24 mouse cellular contexts compared by ENCODE assay signal in the genomic region with DNA sequence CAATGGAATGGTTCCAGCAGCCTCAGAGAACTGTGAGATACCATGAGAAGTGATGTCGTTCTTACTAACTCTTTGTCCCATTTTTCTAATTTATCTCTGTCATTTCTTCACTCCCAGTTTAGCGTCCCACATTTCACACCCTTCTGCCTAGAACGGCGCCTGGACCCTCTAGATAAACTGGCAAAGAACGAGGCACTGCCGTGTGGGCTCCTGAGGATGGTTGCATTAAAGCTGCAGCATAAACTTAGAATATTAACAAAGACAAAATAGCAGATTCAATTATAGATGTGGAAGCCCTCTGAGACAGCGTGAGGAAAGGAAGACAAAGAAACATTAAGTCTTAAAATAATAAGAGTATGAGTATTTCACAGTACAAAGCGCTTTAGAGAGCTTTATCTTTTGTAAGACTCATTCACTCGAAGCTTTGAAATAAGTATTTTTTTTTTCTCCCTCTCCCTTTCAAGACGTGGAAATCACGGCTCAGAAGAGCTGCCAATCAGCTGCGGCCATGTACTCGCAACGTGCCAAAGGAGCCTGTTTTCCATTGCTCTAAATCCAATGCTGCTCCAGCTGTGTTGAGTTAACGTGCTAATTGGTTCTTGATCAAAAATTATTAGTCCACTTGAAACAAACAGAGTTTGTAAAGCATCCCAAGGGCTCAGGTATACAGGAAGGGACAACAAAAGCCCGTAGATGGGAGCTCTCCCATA. TPM values are rescaled to one million over a fixed set of nuclear protein-coding genes. Genes with fewer than 3 reads are reported as not detected.
A peak's percentile ranks its signal among the peaks of the same experiment; 100 is the strongest.
DNase-seq lines count a peak whose midpoint lies in the region; ATAC-seq and TF ChIP-seq lines count a peak whose summit lies in the region.
"Had no signal": no experiment of that assay in that cellular context is flagged by ENCODE, and none has a peak within 500 bp of the region (broad histone marks: within the 10 kb centered on the region; RNA-seq: fewer than 3 reads in every experiment).

No protein-coding gene starts in this region.

- no peaks in the 10 kb centered on the region for H3K9me3 ChIP-seq in hindbrain, embryonic 14.5 days (ENCODE audit: control insufficient read depth, low read length)
- no peaks in the 10 kb centered on the region for H3K9me3 ChIP-seq in hindbrain, embryonic 10.5 days
- no peaks in the 10 kb centered on the region for H3K9me3 ChIP-seq in lung, embryonic 14.5 days (ENCODE audit: low read depth, low read length)
- no peaks in the 10 kb centered on the region for H3K9me3 ChIP-seq in forebrain, embryonic 16.5 days (ENCODE audit: control insufficient read depth, low read length)
- H3K9me3 ChIP-seq: heart, embryonic 15.5 days; kidney, embryonic 15.5 days; liver, embryonic 13.5 days; megakaryocyte, embryonic 14.5 days; neural tube, embryonic 12.5 days had no signal

- TF ChIP-seq CTCF in lung, embryonic 14.5 days (IDR thresholded peaks at IDR 0.05; ENCODE audit: low read depth), result no peak

- H3K4me3 ChIP-seq in hindbrain, embryonic 14.5 days (replicated peaks; ENCODE audit: low read length), result no peak overlapping the region
- no peak overlapping the region for H3K4me3 ChIP-seq in hindbrain, embryonic 10.5 days
- no peak overlapping the region for H3K4me3 ChIP-seq in lung, embryonic 14.5 days (ENCODE audit: low read depth, low read length)
- 0 out of 2 replicates have a peak overlapping the region, but pooled peaks have one; percentile 1 for H3K4me3 ChIP-seq in forebrain, embryonic 16.5 days (replicated peaks; ENCODE audit: low read length)
- H3K4me3 ChIP-seq: gastrocnemius, adult 2 months; heart, embryonic 15.5 days; kidney, embryonic 15.5 days; left cerebral cortex, adult 2 months; liver, embryonic 13.5 days; megakaryocyte, embryonic 14.5 days; neural tube, embryonic 12.5 days had no signal

- H3K27ac ChIP-seq in hindbrain, embryonic 14.5 days, result 0 out of 2 replicates have a peak overlapping the region, but pooled peaks have one; percentile 26
- no peak overlapping the region for H3K27ac ChIP-seq in hindbrain, embryonic 10.5 days
- no peak overlapping the region for H3K27ac ChIP-seq in lung, embryonic 14.5 days (ENCODE audit: low read depth)
- H3K27ac ChIP-seq in forebrain, embryonic 16.5 days (ENCODE audit: low read length), result no peak overlapping the region
- H3K27ac ChIP-seq: gastrocnemius, adult 2 months; heart, embryonic 15.5 days; kidney, embryonic 15.5 days; left cerebral cortex, adult 2 months; liver, embryonic 13.5 days; neural tube, embryonic 12.5 days had no signal

- no peak for DNase-seq in hindbrain, embryonic 14.5 days (ENCODE audit: low spot score)
- no peak for DNase-seq in hindbrain, embryonic 10.5 days (ENCODE audit: low spot score)
- peak; percentile 46 for DNase-seq in lung, embryonic 14.5 days
- no peak for DNase-seq in lung, postnatal 10 days
- DNase-seq in adrenal gland, adult 8-10 months, result no peak
- DNase-seq: adrenal gland, postnatal 36 days; cerebellum, adult 11-12 months; cerebellum, postnatal 10 days; gastrocnemius, adult 2 months; heart, postnatal 4 days; kidney, postnatal 36 days; liver, embryonic 13.5 days; lung, adult 2 months; lung, postnatal 36 days; right cerebral cortex, postnatal 14 days; spleen, adult 18-20 months had no signal

- ATAC-seq in hindbrain, embryonic 14.5 days (ENCODE audit: low FRiP score), result no peak; the same call in 1 of the 2 replicates
- no peak for ATAC-seq in lung, embryonic 14.5 days (ENCODE audit: insufficient read depth)
- peak; percentile 83 for ATAC-seq in forebrain, embryonic 16.5 days
- ATAC-seq in erythroblast, adult 5-6 weeks (replicated peaks; ENCODE audit: low FRiP score, poor library complexity, severe bottlenecking), result no peak
- ATAC-seq: intestine, embryonic 16.5 days had no signal

- no peak overlapping the region for H3K9ac ChIP-seq in hindbrain, embryonic 14.5 days
- H3K9ac ChIP-seq in lung, embryonic 14.5 days, result no peak overlapping the region
- H3K9ac ChIP-seq in forebrain, embryonic 16.5 days (replicated peaks; ENCODE audit: low read depth, low read length), result no peak overlapping the region
- H3K9ac ChIP-seq: heart, embryonic 15.5 days; kidney, embryonic 15.5 days; liver, embryonic 13.5 days; neural tube, embryonic 12.5 days had no signal

- H3K4me1 ChIP-seq in hindbrain, embryonic 14.5 days (replicated peaks; ENCODE audit: control insufficient read depth, insufficient read depth, low read length), result no peaks in the 10 kb centered on the region
- H3K4me1 ChIP-seq in hindbrain, embryonic 10.5 days (replicated peaks), result 0 out of 2 replicates have a peak, but pooled peaks cover 8% of the 10 kb centered on the region
- no peaks in the 10 kb centered on the region for H3K4me1 ChIP-seq in lung, embryonic 14.5 days (ENCODE audit: insufficient read depth)
- H3K4me1 ChIP-seq in forebrain, embryonic 16.5 days (replicated peaks; ENCODE audit: control insufficient read depth, insufficient read depth, low read length), result peaks cover 6% of the 10 kb centered on the region; the same call in 1 of the 2 replicates
- H3K4me1 ChIP-seq: heart, embryonic 15.5 days; kidney, embryonic 15.5 days; liver, embryonic 13.5 days; megakaryocyte, embryonic 14.5 days had no signal

- no peak overlapping the region for H3K4me2 ChIP-seq in hindbrain, embryonic 14.5 days (replicated peaks)
- no peak overlapping the region for H3K4me2 ChIP-seq in lung, embryonic 14.5 days
- peak overlapping the region; percentile 39 for H3K4me2 ChIP-seq in forebrain, embryonic 16.5 days (ENCODE audit: low read length)
- H3K4me2 ChIP-seq: heart, embryonic 15.5 days; kidney, embryonic 15.5 days; liver, embryonic 13.5 days; neural tube, embryonic 12.5 days had no signal

- H3K36me3 ChIP-seq in hindbrain, embryonic 14.5 days (replicated peaks; ENCODE audit: control insufficient read depth, insufficient read depth), result no peaks in the 10 kb centered on the region
- no peaks in the 10 kb centered on the region for H3K36me3 ChIP-seq in hindbrain, embryonic 10.5 days
- no peaks in the 10 kb centered on the region for H3K36me3 ChIP-seq in lung, embryonic 14.5 days (ENCODE audit: insufficient read depth)
- H3K36me3 ChIP-seq in forebrain, embryonic 16.5 days (ENCODE audit: control insufficient read depth, insufficient read depth), result no peaks in the 10 kb centered on the region
- H3K36me3 ChIP-seq: heart, embryonic 15.5 days; kidney, embryonic 15.5 days; liver, embryonic 13.5 days; neural tube, embryonic 12.5 days had no signal

- 53% methylated on average over 16 of the region's 16 CpGs for WGBS in hindbrain, embryonic 14.5 days
- WGBS in hindbrain, embryonic 10.5 days, result 79% methylated on average over 16 of the region's 16 CpGs
- WGBS in lung, embryonic 14.5 days, result 58% methylated on average over 16 of the region's 16 CpGs
- 16% methylated on average over 16 of the region's 16 CpGs for WGBS in forebrain, embryonic 16.5 days

- H3K27me3 ChIP-seq in hindbrain, embryonic 14.5 days (ENCODE audit: control insufficient read depth, insufficient read depth, low read length), result no peaks in the 10 kb centered on the region
- no peaks in the 10 kb centered on the region for H3K27me3 ChIP-seq in hindbrain, embryonic 10.5 days (ENCODE audit: insufficient read depth, poor library complexity, severe bottlenecking)
- H3K27me3 ChIP-seq in lung, embryonic 14.5 days (ENCODE audit: insufficient read depth, low read length), result no peaks in the 10 kb centered on the region
- no peaks in the 10 kb centered on the region for H3K27me3 ChIP-seq in forebrain, embryonic 16.5 days (replicated peaks; ENCODE audit: control insufficient read depth, insufficient read depth, low read length)
- H3K27me3 ChIP-seq: heart, embryonic 15.5 days; liver, embryonic 13.5 days; megakaryocyte, embryonic 14.5 days; neural tube, embryonic 12.5 days had no signal

RNA-seq across cellular contexts. Expression of a gene that starts 19.1 kb away (rescaled TPM):
- 5.8 and 6.6 TPM in 2 replicates for polyA plus RNA-seq in hindbrain, embryonic 14.5 days (2014; fragmentation: Nextera tagmentation; extraction: Ambion mirVana)
- 3.3 and 3.7 TPM in 2 replicates for polyA plus RNA-seq in hindbrain, embryonic 10.5 days (2016; fragmentation: Nextera tagmentation; extraction: Ambion mirVana)
- polyA plus RNA-seq in lung, embryonic 14.5 days (2014; fragmentation: Nextera tagmentation; extraction: Ambion mirVana), result 14.4 and 15.3 TPM in 2 replicates
- 3.4 and 4.1 TPM in 2 replicates for polyA plus RNA-seq in forebrain, embryonic 16.5 days (2015; fragmentation: Nextera tagmentation; extraction: Ambion mirVana)
- total RNA-seq in erythroblast, adult 5-6 weeks (2015; ENCODE audit: low replicate concordance), result not detected in 2 replicates
- total RNA-seq in erythroblast, adult 5-6 weeks (2017; ENCODE audit: low replicate concordance), result 0.14 TPM in 1 of 2 replicates, not detected in the other
- total RNA-seq in adrenal gland, adult 8-10 months (2022), result 10 to 100 TPM in 2 of 4 experiments, 1 to 10 TPM in 2; 2.5 to 16.0 (median 6.7) TPM
